Mouse (Mus musculus): ENCODE results near the gene Adk.

- TF ChIP-seq ZC3H11A (IDR thresholded peaks at IDR 0.05; ENCODE audit: borderline replicate concordance, low read depth, low read length) = no peak
- TF ChIP-seq MAFK (IDR thresholded peaks at IDR 0.05; ENCODE audit: insufficient read depth, low read depth, low read length) = no peak
Measured at GRCm38 (mm10) chr14:21206472-21206871, 154.1 kb downstream of the Adk start.
